Mouse (Mus musculus): Measurements from ENCODE around the gene Mypop. TPM values are rescaled to one million over a fixed set of nuclear protein-coding genes. Genes with fewer than 3 reads are reported as not detected.

Mypop gene
- polyA plus RNA-seq, 1 experiment from 2014 or later = 3.3 TPM

GRCm38 (mm10) chr7:19003902-19004630 is 13.0 kb downstream of the Mypop start, which contains the start of gene Irf2bp1:
TSS of gene Irf2bp1 (plus strand) at chr7:19004044.
- peaks cover 34% of the 10 kb centered on the region for H3K4me1 ChIP-seq (replicated peaks; ENCODE audit: insufficient read depth, low read length)
- peak within 1 kb of the TSS; percentile 79 for H3K4me3 ChIP-seq (replicated peaks; ENCODE audit: low read depth, low read length)
- peak within 1 kb of the TSS; percentile 98 for H3K4me2 ChIP-seq (ENCODE audit: low read length)
- H3K36me3 ChIP-seq (ENCODE audit: insufficient read depth, low read length) = peaks cover 9% of the 10 kb centered on the region; the same call in 1 of the 2 replicates
- 0 out of 2 replicates have a peak, but pooled peaks have one; percentile 4 for TF ChIP-seq CTCF (IDR thresholded peaks at IDR 0.05; ENCODE audit: low read depth)
- peak within 1 kb of the TSS; percentile 75 for H3K9ac ChIP-seq (ENCODE audit: low read depth, low read length)
- H3K27me3 ChIP-seq (ENCODE audit: insufficient read depth, low read length) = no peaks in the 10 kb centered on the region
- 2% methylated on average over 73 of the region's 90 CpGs for WGBS
- DNase-seq (ENCODE audit: low spot score) (peak; percentile 97), ATAC-seq (replicated peaks; ENCODE audit: low FRiP score, low read depth) (peak; percentile 57)
- no peaks in the 10 kb centered on the region for H3K9me3 ChIP-seq (replicated peaks; ENCODE audit: low read length)
- peak within 1 kb of the TSS; percentile 95 for H3K27ac ChIP-seq

GRCm38 (mm10) chr7:19004631-19005079 is 13.6 kb downstream of the Mypop start:
- Histone ChIP-seq H3K4me1 (replicated peaks; ENCODE audit: insufficient read depth, low read length) (peaks cover 34% of the 10 kb centered on the region), H3K4me3 (replicated peaks; ENCODE audit: low read depth, low read length) (peak overlapping the region; percentile 79), H3K27ac (peak overlapping the region; percentile 95), H3K27me3 (ENCODE audit: insufficient read depth, low read length) (no peaks in the 10 kb centered on the region), H3K9ac (ENCODE audit: low read depth, low read length) (peak overlapping the region; percentile 75), H3K36me3 (ENCODE audit: insufficient read depth, low read length) (peaks cover 9% of the 10 kb centered on the region; the same call in 1 of the 2 replicates), H3K9me3 (replicated peaks; ENCODE audit: low read length) (no peaks in the 10 kb centered on the region), H3K4me2 (ENCODE audit: low read length) (peak overlapping the region; percentile 98)
- ATAC-seq (replicated peaks; ENCODE audit: low FRiP score, low read depth) = no peak; the same call in 1 of the 2 replicates
- DNase-seq (ENCODE audit: low spot score) = no peak
- no peak for TF ChIP-seq CTCF (IDR thresholded peaks at IDR 0.05; ENCODE audit: low read depth)
- WGBS = 5% methylated on average over 34 of the region's 34 CpGs

- Histone ChIP-seq H3K9me3 (replicated peaks; ENCODE audit: low read length) (no peaks in the 10 kb centered on the region), H3K9ac (ENCODE audit: low read depth, low read length) (no peak overlapping the region), H3K27me3 (ENCODE audit: insufficient read depth, low read length) (no peaks in the 10 kb centered on the region), H3K4me2 (ENCODE audit: low read length) (peak overlapping the region; percentile 98), H3K27ac (0 out of 2 replicates have a peak overlapping the region, but pooled peaks have one; percentile 95), H3K4me3 (replicated peaks; ENCODE audit: low read depth, low read length) (peak overlapping the region; percentile 79; the same call in 1 of the 2 replicates), H3K36me3 (ENCODE audit: insufficient read depth, low read length) (peaks cover 9% of the 10 kb centered on the region; the same call in 1 of the 2 replicates), H3K4me1 (replicated peaks; ENCODE audit: insufficient read depth, low read length) (peaks cover 34% of the 10 kb centered on the region)
- ATAC-seq (replicated peaks; ENCODE audit: low FRiP score, low read depth) (no peak), DNase-seq (ENCODE audit: low spot score) (no peak)
- TF ChIP-seq CTCF (IDR thresholded peaks at IDR 0.05; ENCODE audit: low read depth) = no peak
- WGBS = 81% methylated on average over 34 of the region's 34 CpGs
These were observed 14.5 kb downstream of the Mypop start for GRCm38 (mm10) chr7:19005417-19006121.

- no peaks in the 10 kb centered on the region for H3K27me3 ChIP-seq (ENCODE audit: insufficient read depth, low read length)
- peaks cover 9% of the 10 kb centered on the region; the same call in 1 of the 2 replicates for H3K36me3 ChIP-seq (ENCODE audit: insufficient read depth, low read length)
- peak; percentile 18; the same call in 1 of the 2 replicates for ATAC-seq (replicated peaks; ENCODE audit: low FRiP score, low read depth)
- peak; percentile 100 for TF ChIP-seq CTCF (IDR thresholded peaks at IDR 0.05; ENCODE audit: low read depth)
- H3K9me3 ChIP-seq (replicated peaks; ENCODE audit: low read length) = no peaks in the 10 kb centered on the region
- peak; percentile 96 for DNase-seq (ENCODE audit: low spot score)
- no peak overlapping the region for H3K9ac ChIP-seq (ENCODE audit: low read depth, low read length)
- peaks cover 34% of the 10 kb centered on the region for H3K4me1 ChIP-seq (replicated peaks; ENCODE audit: insufficient read depth, low read length)
- 7% methylated on average over 12 of the region's 12 CpGs for WGBS
- peak overlapping the region; percentile 15; the same call in 1 of the 2 replicates for H3K27ac ChIP-seq
- no peak overlapping the region for H3K4me3 ChIP-seq (replicated peaks; ENCODE audit: low read depth, low read length)
- peak overlapping the region; percentile 22 for H3K4me2 ChIP-seq (ENCODE audit: low read length)
These were observed 15.4 kb downstream of the Mypop start for GRCm38 (mm10) chr7:19006476-19006875.

DNA sequence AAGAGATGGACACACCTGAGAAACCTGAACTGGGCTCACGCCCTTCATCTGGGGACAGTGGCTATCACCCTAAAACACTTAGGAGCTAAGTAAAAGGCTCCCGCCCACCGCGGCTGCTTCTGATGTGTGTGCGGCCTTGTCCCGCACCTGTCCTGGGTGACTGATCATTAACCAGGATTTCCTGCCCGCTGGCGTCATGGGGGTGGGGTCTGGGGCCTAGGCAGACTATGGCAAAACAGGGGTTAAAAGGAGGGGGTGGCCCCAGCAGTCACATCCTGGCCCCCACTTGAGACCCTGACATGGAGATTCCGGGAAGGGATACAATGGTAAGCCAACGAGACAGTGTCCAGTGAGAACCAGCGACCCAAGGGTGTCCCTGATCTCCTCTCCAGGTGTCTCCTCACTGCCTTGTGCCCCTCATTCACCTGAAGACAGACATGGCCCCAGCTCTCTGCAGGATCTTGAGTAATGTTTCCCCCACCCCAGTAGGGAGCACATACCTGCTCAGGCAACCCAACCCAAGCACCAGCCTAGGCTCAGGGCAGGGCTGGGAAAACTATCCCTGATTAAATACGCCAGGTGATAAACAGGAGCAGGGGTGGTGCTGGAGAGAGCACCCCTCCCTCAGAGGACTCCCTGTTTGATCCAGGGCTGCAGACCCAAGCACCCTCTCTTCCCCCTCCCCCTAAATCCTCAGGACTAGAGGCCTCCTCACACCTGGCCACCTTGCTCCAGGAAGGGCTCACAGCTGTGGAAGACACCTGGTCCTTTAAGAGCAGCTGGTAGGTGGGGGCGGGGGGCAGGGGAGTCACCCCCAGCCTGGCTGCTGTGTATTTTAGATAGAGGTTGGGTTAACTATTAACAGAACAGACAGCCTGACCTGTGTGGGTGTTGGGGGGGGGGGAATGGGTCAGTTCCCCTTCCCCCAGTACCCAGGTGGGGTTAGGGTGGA is 16.3 kb downstream of the Mypop start:
- H3K4me2 ChIP-seq (ENCODE audit: low read length) = peak overlapping the region; percentile 22
- TF ChIP-seq CTCF (IDR thresholded peaks at IDR 0.05; ENCODE audit: low read depth) = no peak
- 0 out of 2 replicates have a peak overlapping the region, but pooled peaks have one; percentile 3 for H3K9ac ChIP-seq (ENCODE audit: low read depth, low read length)
- peaks cover 31% of the 10 kb centered on the region for H3K4me1 ChIP-seq (replicated peaks; ENCODE audit: insufficient read depth, low read length)
- H3K9me3 ChIP-seq (replicated peaks; ENCODE audit: low read length) = no peaks in the 10 kb centered on the region
- no peak for ATAC-seq (replicated peaks; ENCODE audit: low FRiP score, low read depth)
- DNase-seq (ENCODE audit: low spot score) = no peak
- 58% methylated on average over 13 of the region's 13 CpGs for WGBS
- peak overlapping the region; percentile 19 for H3K27ac ChIP-seq
- no peak overlapping the region for H3K4me3 ChIP-seq (replicated peaks; ENCODE audit: low read depth, low read length)
- peaks cover 9% of the 10 kb centered on the region; the same call in 1 of the 2 replicates for H3K36me3 ChIP-seq (ENCODE audit: insufficient read depth, low read length)
- H3K27me3 ChIP-seq (ENCODE audit: insufficient read depth, low read length) = no peaks in the 10 kb centered on the region

Data from kidney, postnatal 0 days (tissue).